Mouse (Mus musculus) stomach, postnatal 0 days (tissue): Measurements from ENCODE around the gene Creld2.

Source experiments
- CTCF ChIP-seq: IDR thresholded peaks from 2 replicates; pipeline ENCODE4 v1.5.1; 2016; ENCODE audit warnings: antibody characterized with exemption, low read depth, mild to moderate bottlenecking, moderate library complexity
- EP300 ChIP-seq: optimal IDR thresholded peaks from 2 replicates; pipeline ENCODE3; 2016; ENCODE audit warnings: antibody characterized with exemption

DNA sequence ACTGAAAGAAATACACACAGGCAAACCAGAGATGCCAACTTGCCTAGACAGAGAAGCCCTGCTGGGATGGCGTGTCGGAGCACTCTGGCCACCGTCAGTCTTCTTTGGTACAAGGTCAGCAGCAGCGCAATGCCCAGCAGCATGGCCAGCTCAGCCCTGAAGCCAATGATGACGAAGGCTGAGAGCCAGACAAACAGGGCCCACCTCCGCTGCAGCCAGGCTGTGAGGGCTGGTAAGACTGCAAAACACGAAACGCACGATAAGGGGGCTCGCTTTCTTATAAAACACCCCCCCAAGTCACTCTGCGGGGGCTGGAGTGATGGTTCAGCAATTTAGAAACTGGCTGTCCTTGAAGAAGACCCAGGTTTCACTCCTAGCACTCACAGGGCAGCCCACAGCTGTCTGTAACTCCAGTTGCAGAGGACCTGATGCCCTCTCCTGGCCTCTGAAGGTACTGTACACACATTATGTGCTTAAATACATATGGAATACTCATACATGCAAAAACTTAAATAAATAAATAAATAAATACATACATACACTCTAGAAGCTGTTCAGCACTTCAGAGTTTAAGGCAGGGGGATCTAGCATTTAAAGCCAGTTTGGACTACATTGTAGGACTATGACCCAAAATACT, 4.9 kb upstream of the Creld2 start:
- TF ChIP-seq EP300 (no peak), CTCF (peak; percentile 55)
